Comparison of ENCODE assay signal across 1 mouse cellular context in genomic region chr11:109473171-109474085, GRCm38 (mm10).
TF ChIP-seq lines count a peak whose summit lies in the region.

Gene Arsg, plus strand, starts transcription at chr11:109473374.
Gene Slc16a6, minus strand, starts transcription at chr11:109473598.

TF ChIP-seq in CH12.LX, 34 proteins besides CTCF, POLR2A, EP300 and RAD21 (continued from another document):
- TF ChIP-seq BHLHE40 (IDR thresholded peaks at IDR 0.05; ENCODE audit: low read depth, low read length), result peak; percentile 72
- no peak for TF ChIP-seq USF2 (conservative IDR thresholded peaks at IDR 0.05; ENCODE audit: low read depth, low read length)
- TF ChIP-seq MEF2A (IDR thresholded peaks at IDR 0.05; ENCODE audit: borderline replicate concordance, low read depth, low read length), result peak; percentile 24; the same call in 1 of the 2 replicates
- no peak for TF ChIP-seq ZNF384 (IDR thresholded peaks at IDR 0.05; ENCODE audit: low read depth, low read length)
- TF ChIP-seq ZC3H11A (IDR thresholded peaks at IDR 0.05; ENCODE audit: low read depth, low read length), result no peak
- peak; percentile 33; the same call in 1 of the 2 replicates for TF ChIP-seq USF1 (IDR thresholded peaks at IDR 0.05; ENCODE audit: low read depth, low read length)
- TF ChIP-seq RCOR1 (conservative IDR thresholded peaks at IDR 0.05; ENCODE audit: low read depth, low read length), result no peak
- TF ChIP-seq MYC (IDR thresholded peaks at IDR 0.05; ENCODE audit: low read depth, low read length), result peak; percentile 63
- no peak for TF ChIP-seq ZKSCAN1 (IDR thresholded peaks at IDR 0.05; ENCODE audit: borderline replicate concordance, low read depth, low read length)
- no peak for TF ChIP-seq JUN (IDR thresholded peaks at IDR 0.05; ENCODE audit: insufficient read depth, low read depth, low read length)
- TF ChIP-seq CHD2 (IDR thresholded peaks at IDR 0.05; ENCODE audit: low read length), result peak; percentile 53; the same call in 1 of the 2 replicates
- no peak for TF ChIP-seq TBP (conservative IDR thresholded peaks at IDR 0.05; ENCODE audit: low read depth, low read length)
- TF ChIP-seq SMC3 (IDR thresholded peaks at IDR 0.05; ENCODE audit: low read depth, low read length), result peak; percentile 14
- TF ChIP-seq E2F4 (IDR thresholded peaks at IDR 0.05; ENCODE audit: insufficient replicate concordance, low read depth, low read length), result no peak
- no peak for TF ChIP-seq JUND (conservative IDR thresholded peaks at IDR 0.05; ENCODE audit: low read depth, low read length)
- TF ChIP-seq MAX (IDR thresholded peaks at IDR 0.05; ENCODE audit: low read length), result peak; percentile 85
- no peak for TF ChIP-seq POLR2AphosphoS2 (IDR thresholded peaks at IDR 0.05; ENCODE audit: low read depth, low read length)
- peak; percentile 97 for TF ChIP-seq MXI1 (IDR thresholded peaks at IDR 0.05; ENCODE audit: low read depth, low read length)
- no peak for TF ChIP-seq CHD1 (IDR thresholded peaks at IDR 0.05; ENCODE audit: low read depth, low read length)
- TF ChIP-seq MAFK (IDR thresholded peaks at IDR 0.05; ENCODE audit: insufficient replicate concordance, low read length), result peak; percentile 99
- TF ChIP-seq ETS1 (conservative IDR thresholded peaks at IDR 0.05; ENCODE audit: low read depth, low read length), result peak; percentile 44; the same call in 1 of the 2 replicates
- no peak for TF ChIP-seq GABPA (IDR thresholded peaks at IDR 0.05; ENCODE audit: insufficient replicate concordance, low read depth, low read length)
- peak; percentile 79 for TF ChIP-seq SIN3A (IDR thresholded peaks at IDR 0.05; ENCODE audit: low read length)
- TF ChIP-seq HCFC1 (IDR thresholded peaks at IDR 0.05; ENCODE audit: low read depth, low read length), result peak; percentile 67
- 0 out of 2 replicates have a peak, but pooled peaks have one; percentile 23 for TF ChIP-seq KAT2A (IDR thresholded peaks at IDR 0.05; ENCODE audit: insufficient replicate concordance, low read length)
- TF ChIP-seq NRF1 (IDR thresholded peaks at IDR 0.05; ENCODE audit: low read depth, low read length), result peak; percentile 76
- TF ChIP-seq ELF1 (IDR thresholded peaks at IDR 0.05; ENCODE audit: low read depth, low read length), result peak; percentile 83
- TF ChIP-seq TCF12 (IDR thresholded peaks at IDR 0.05; ENCODE audit: low read depth, low read length), result peak; percentile 56
- peak; percentile 44 for TF ChIP-seq IRF4 (IDR thresholded peaks at IDR 0.05; ENCODE audit: low read depth, low read length)
- peak; percentile 39 for TF ChIP-seq ZMIZ1 (IDR thresholded peaks at IDR 0.05; ENCODE audit: low read depth, low read length)
- no peak for TF ChIP-seq PAX5 (IDR thresholded peaks at IDR 0.05; ENCODE audit: low read length)
- peak; percentile 41 for TF ChIP-seq UBTF (IDR thresholded peaks at IDR 0.05; ENCODE audit: low read depth, low read length)
- peak; percentile 32 for TF ChIP-seq NELFE (IDR thresholded peaks at IDR 0.05; ENCODE audit: low read depth, low read length)
